In genomic region chr10:90235273-90235672, GRCm38 (mm10) we compare ENCODE assay signal across 21 mouse cellular contexts.
DNase-seq lines count a peak whose midpoint lies in the region; ATAC-seq and TF ChIP-seq lines count a peak whose summit lies in the region.
"Had no signal": no experiment of that assay in that cellular context is flagged by ENCODE, and none has a peak within 500 bp of the region (broad histone marks: within the 10 kb centered on the region; RNA-seq: fewer than 3 reads in every experiment).

No protein-coding gene starts in this region.

- DNase-seq in gastrocnemius, adult 2 months: no peak
- no peak for DNase-seq in gastrocnemius, adult 8-10 months (ENCODE audit: low spot score in 2 of 2)
- DNase-seq in lung, embryonic 14.5 days: peak; percentile 2
- no peak for DNase-seq in lung, postnatal 0 days (ENCODE audit: low spot score)
- DNase-seq in ZHBTc4 (ENCODE audit: low read depth, low spot score): peak; percentile 18
- no peak for DNase-seq in adrenal gland, adult 8-10 months
- DNase-seq in gastrocnemius, postnatal 10 days: no peak
- DNase-seq: cerebellum, adult 18-20 months; kidney, adult 18-20 months; kidney, postnatal 36 days; liver, embryonic 13.5 days; lung, postnatal 14 days; right cerebral cortex, adult 18-20 months; spleen, adult 18-20 months; thymus, postnatal 36 days had no signal

- H3K9me3 ChIP-seq in lung, embryonic 14.5 days (ENCODE audit: low read depth, low read length): no peaks in the 10 kb centered on the region
- H3K9me3 ChIP-seq in lung, postnatal 0 days (ENCODE audit: low read length): no peaks in the 10 kb centered on the region
- H3K9me3 ChIP-seq: heart, embryonic 15.5 days; limb, embryonic 10.5 days; liver, embryonic 13.5 days had no signal

- peak; percentile 22; the same call in 1 of the 2 replicates for TF ChIP-seq CTCF in gastrocnemius, adult 2 months (IDR thresholded peaks at IDR 0.05)
- peak; percentile 32; the same call in 1 of the 2 replicates for TF ChIP-seq CTCF in lung, embryonic 14.5 days (IDR thresholded peaks at IDR 0.05; ENCODE audit: low read depth)
- TF ChIP-seq CTCF in lung, postnatal 0 days (IDR thresholded peaks at IDR 0.05): no peak

- no peak for TF ChIP-seq EP300 in lung, postnatal 0 days (IDR thresholded peaks at IDR 0.05)

- H3K9ac ChIP-seq in lung, embryonic 14.5 days: no peak overlapping the region
- H3K9ac ChIP-seq in lung, postnatal 0 days (replicated peaks; ENCODE audit: low read depth): no peak overlapping the region
- H3K9ac ChIP-seq: heart, embryonic 15.5 days; hindbrain, embryonic 14.5 days; liver, embryonic 13.5 days had no signal

- intact Hi-C loops in gastrocnemius, adult 2 months (cut with DNase I): loop anchor here (10.0 kb wide), 1 partner anchor 1840 kb away; no protein-coding TSS in a partner anchor

- H3K36me3 ChIP-seq in lung, embryonic 14.5 days (ENCODE audit: insufficient read depth): no peaks in the 10 kb centered on the region
- no peaks in the 10 kb centered on the region for H3K36me3 ChIP-seq in lung, postnatal 0 days (ENCODE audit: insufficient read depth, low read length)
- H3K36me3 ChIP-seq: heart, embryonic 15.5 days; limb, embryonic 10.5 days; liver, embryonic 13.5 days had no signal

- 65% methylated on average over 3 of the region's 3 CpGs for WGBS in lung, embryonic 14.5 days
- WGBS in lung, postnatal 0 days: 71% methylated on average over 3 of the region's 3 CpGs

- H3K4me1 ChIP-seq in lung, embryonic 14.5 days (ENCODE audit: insufficient read depth): no peaks in the 10 kb centered on the region
- H3K4me1 ChIP-seq in lung, postnatal 0 days (ENCODE audit: insufficient read depth, low read depth, low read length): no peaks in the 10 kb centered on the region
- H3K4me1 ChIP-seq: heart, embryonic 15.5 days; limb, embryonic 10.5 days; liver, embryonic 13.5 days had no signal

- H3K4me2 ChIP-seq in lung, embryonic 14.5 days: no peak overlapping the region
- H3K4me2 ChIP-seq in lung, postnatal 0 days (replicated peaks; ENCODE audit: low read depth, low read length): no peak overlapping the region
- H3K4me2 ChIP-seq: heart, embryonic 15.5 days; hindbrain, embryonic 14.5 days; liver, embryonic 13.5 days; midbrain, embryonic 11.5 days had no signal

- no peak overlapping the region for H3K27ac ChIP-seq in gastrocnemius, adult 2 months
- no peak overlapping the region for H3K27ac ChIP-seq in lung, embryonic 14.5 days (ENCODE audit: low read depth)
- no peak overlapping the region for H3K27ac ChIP-seq in lung, postnatal 0 days (ENCODE audit: low read length)
- H3K27ac ChIP-seq: heart, embryonic 15.5 days; hindbrain, embryonic 14.5 days; limb, embryonic 10.5 days; liver, embryonic 13.5 days had no signal

- no peaks in the 10 kb centered on the region for H3K27me3 ChIP-seq in lung, embryonic 14.5 days (ENCODE audit: insufficient read depth, low read length)
- H3K27me3 ChIP-seq in lung, postnatal 0 days (replicated peaks; ENCODE audit: insufficient read depth, low read length): no peaks in the 10 kb centered on the region
- H3K27me3 ChIP-seq: heart, embryonic 15.5 days; liver, embryonic 13.5 days; Patski had no signal

- ATAC-seq in lung, embryonic 14.5 days (ENCODE audit: insufficient read depth): no peak
- no peak for ATAC-seq in lung, postnatal 0 days
- ATAC-seq: Patski had no signal

- H3K4me3 ChIP-seq in gastrocnemius, adult 2 months: no peak overlapping the region
- H3K4me3 ChIP-seq in lung, embryonic 14.5 days (ENCODE audit: low read depth, low read length): no peak overlapping the region
- no peak overlapping the region for H3K4me3 ChIP-seq in lung, postnatal 0 days (ENCODE audit: low read depth, low read length)
- H3K4me3 ChIP-seq: heart, embryonic 15.5 days; limb, embryonic 10.5 days; liver, embryonic 13.5 days; myocyte had no signal

Comparison
In these comparisons a context has a peak if more than half of its experiments do, and no peak if none do; other contexts are left out.
1. DNase-seq: peak in lung, embryonic 14.5 days (single experiment) and ZHBTc4 (single experiment); none in gastrocnemius, adult 2 months (single experiment), gastrocnemius, adult 8-10 months (0 of 2), lung, postnatal 0 days (single experiment), adrenal gland, adult 8-10 months (single experiment) and gastrocnemius, postnatal 10 days (single experiment).